Mouse (Mus musculus) liver, embryonic 14.5 days (tissue): ENCODE data around the gene Hoxc10. TPM values are rescaled to one million over a fixed set of nuclear protein-coding genes. Genes with fewer than 3 reads are reported as not detected.

Experiments used
- ATAC-seq: fragments of 200-750 bp; cut with Nextera tagmentation; 2 replicates; pipeline ENCODE4 v1.8.0; 2017; ENCODE audit warnings: moderate number of reproducible peaks, mild to moderate bottlenecking, moderate library complexity; ENCODE audit not compliant: insufficient read depth
- DNase-seq, 3 experiments: peaks; one replicate each; pipeline ENCODE4 v3.0.0-alpha.2; 2012 to 2013; ENCODE audit warnings: low read depth in 3 of 3, low spot score in 3 of 3
- H3K27ac ChIP-seq: fragments of 300-500 bp; sonication (generic); 2 replicates; pipeline ENCODE4 v1.5.1; 2014; ENCODE audit warnings: moderate library complexity, mild to moderate bottlenecking, control low read depth, inconsistent platforms
- H3K27me3 ChIP-seq: fragments of 300-500 bp; sonication (generic); 2 replicates; pipeline ENCODE4 v1.6.1; 2014; ENCODE audit warnings: mild to moderate bottlenecking, low read length, moderate library complexity; ENCODE audit not compliant: control insufficient read depth, insufficient read depth
- H3K36me3 ChIP-seq: fragments of 300-500 bp; sonication (generic); replicated peaks from 2 replicates; pipeline ENCODE4 v1.6.1; 2014; ENCODE audit warnings: low read depth; ENCODE audit not compliant: control insufficient read depth, insufficient read depth
- H3K4me1 ChIP-seq, 2 experiments: fragments of 200-500 bp in 1 of 2; fragments of 300-500 bp in 1 of 2; sonication (generic) in 1 of 2; replicated peaks; 2 replicates each; pipeline ENCODE4 v1.6.1; 2012 to 2014; ENCODE audit warnings: antibody characterized with exemption in 1 of 2, inconsistent platforms in 1 of 2, low read length in 1 of 2; ENCODE audit not compliant: control insufficient read depth in 2 of 2, insufficient read depth in 2 of 2
- H3K4me2 ChIP-seq: fragments of 300-500 bp; sonication (generic); 2 replicates; pipeline ENCODE4 v1.6.1; 2014; ENCODE audit warnings: low read depth, mild to moderate bottlenecking, control low read depth, moderate library complexity
- H3K4me3 ChIP-seq, 2 experiments: fragments of 200-500 bp in 1 of 2; fragments of 300-500 bp in 1 of 2; sonication (generic) in 1 of 2; 2 replicates each; pipeline ENCODE4 v1.5.1; 2012 to 2014; ENCODE audit warnings: low read depth in 2 of 2, low read length in 2 of 2, mild to moderate bottlenecking in 2 of 2, control low read depth in 1 of 2, inconsistent platforms in 1 of 2, moderate library complexity in 1 of 2; ENCODE audit not compliant: insufficient read depth in 1 of 2
- H3K9ac ChIP-seq: fragments of 300-500 bp; sonication (generic); replicated peaks from 2 replicates; pipeline ENCODE4 v1.6.1; 2014; ENCODE audit warnings: mild to moderate bottlenecking, control low read depth, moderate library complexity
- H3K9me3 ChIP-seq: fragments of 300-500 bp; sonication (generic); 2 replicates; pipeline ENCODE4 v1.6.1; 2016; ENCODE audit warnings: low read length, mixed read lengths; ENCODE audit not compliant: control insufficient read depth
- CTCF ChIP-seq: IDR thresholded peaks from 2 replicates; pipeline ENCODE4 v1.5.1; 2016; ENCODE audit warnings: antibody characterized with exemption, low read depth, control low read depth
- EP300 ChIP-seq: IDR thresholded peaks from 2 replicates; pipeline ENCODE4 v1.6.1; 2016; ENCODE audit warnings: antibody characterized with exemption, low read depth
- WGBS: fragments of 180-500 bp; shearing (Covaris S2); extraction: QIAGEN DNeasy Blood & Tissue Kit; methylation state at CpG from one replicate; pipeline ENCODE4 v1.1.7; 2014; ENCODE audit not compliant: insufficient replicate concordance; 5-methylcytosine and 5-hydroxymethylcytosine counted together
- polyA plus RNA-seq, 2 experiments: library from polyadenylated mRNA; depleted of rRNA in 1 of 2; stranded (reverse) in 1 of 2; unstranded in 1 of 2; fragments of >200 nt; fragmentation: Nextera tagmentation in 1 of 2; extraction: Ambion mirVana in 1 of 2; gene quantifications; 2 replicates each; pipeline versions ENCODE4 v1.2.1 to v1.2.3; 2012 to 2014

The Hoxc10 gene
- polyA plus RNA-seq, 2 experiments: not detected

GRCm38 (mm10) chr15:102990461-102991397, 24.1 kb downstream of the Hoxc10 start, which contains the start of gene Hoxc8:
Hoxc8 (plus strand) TSS chr15:102990607.
- H3K27ac ChIP-seq: no peak within 1 kb of the TSS
- no peak within 1 kb of the TSS for H3K9ac ChIP-seq
- WGBS: 2% methylated on average over 68 of the region's 69 CpGs
- DNase-seq (no peak), ATAC-seq (no peak)
- H3K27me3 ChIP-seq: peaks cover 95% of the 10 kb centered on the region
- no peak for TF ChIP-seq CTCF
- no peak for TF ChIP-seq EP300
- no peak within 1 kb of the TSS for H3K4me2 ChIP-seq
- H3K4me1 ChIP-seq: no peaks in the 10 kb centered on the region
- no peaks in the 10 kb centered on the region for H3K9me3 ChIP-seq
- no peaks in the 10 kb centered on the region for H3K36me3 ChIP-seq
- H3K4me3 ChIP-seq: no peak within 1 kb of the TSS

DNA sequence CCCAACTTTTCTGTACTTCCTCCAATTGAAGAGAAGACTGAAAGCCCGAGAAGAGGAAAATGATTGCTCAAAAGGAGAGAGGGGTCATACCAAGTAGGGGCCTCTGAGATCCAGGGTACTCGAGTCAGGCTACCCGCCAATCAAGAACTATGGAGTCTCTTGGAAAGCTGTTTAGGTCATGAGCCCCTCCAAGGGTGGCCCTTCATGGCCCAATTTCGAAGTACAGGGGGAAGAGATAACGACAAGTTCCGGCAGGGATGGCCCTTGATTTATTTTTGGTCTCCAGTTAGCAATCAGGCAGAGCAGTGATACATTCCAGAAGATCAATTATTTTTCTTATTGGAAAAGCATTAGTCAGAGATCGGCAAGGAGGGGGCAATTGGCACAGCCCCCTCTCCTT, 25.2 kb downstream of the Hoxc10 start:
- WGBS: 7% methylated on average over 7 of the region's 7 CpGs
- H3K4me2 ChIP-seq: no peak overlapping the region
- H3K4me1 ChIP-seq: no peaks in the 10 kb centered on the region
- no peak overlapping the region for H3K4me3 ChIP-seq
- H3K9me3 ChIP-seq: no peaks in the 10 kb centered on the region
- no peaks in the 10 kb centered on the region for H3K36me3 ChIP-seq
- no peak overlapping the region for H3K27ac ChIP-seq
- H3K27me3 ChIP-seq: peaks cover 95% of the 10 kb centered on the region
- ATAC-seq (no peak), DNase-seq (no peak)
- no peak overlapping the region for H3K9ac ChIP-seq
- TF ChIP-seq EP300: no peak
- TF ChIP-seq CTCF: no peak

DNA sequence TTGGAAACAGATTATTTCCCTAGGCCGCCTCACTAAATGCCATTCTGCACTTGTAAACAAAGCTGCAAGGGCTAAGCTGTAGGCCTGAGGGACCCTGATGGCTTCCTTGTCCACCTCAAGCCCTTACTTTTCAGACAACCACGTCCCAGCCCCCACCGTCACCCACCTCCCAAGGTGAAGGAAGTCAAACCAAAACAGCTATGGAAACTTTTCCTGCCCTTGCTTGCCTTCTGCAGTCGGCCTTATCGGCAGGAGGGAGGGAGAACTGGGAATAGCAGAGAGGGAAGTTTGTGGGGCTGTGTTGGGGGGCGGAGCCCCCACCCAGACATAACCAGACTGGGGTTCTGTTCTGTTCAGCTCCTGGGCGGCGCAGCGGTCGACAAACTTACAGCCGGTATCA, 25.6 kb downstream of the Hoxc10 start:
- Histone ChIP-seq H3K27ac (no peak overlapping the region), H3K9ac (no peak overlapping the region), H3K4me3 (no peak overlapping the region), H3K4me2 (no peak overlapping the region), H3K9me3 (no peaks in the 10 kb centered on the region), H3K27me3 (peaks cover 95% of the 10 kb centered on the region), H3K4me1 (no peaks in the 10 kb centered on the region), H3K36me3 (no peaks in the 10 kb centered on the region)
- no peak for ATAC-seq
- WGBS: 1% methylated on average over 11 of the region's 11 CpGs
- TF ChIP-seq EP300 (no peak), CTCF (no peak)
- no peak for DNase-seq

- Histone ChIP-seq H3K4me3 (no peak overlapping the region), H3K36me3 (no peaks in the 10 kb centered on the region), H3K4me1 (no peaks in the 10 kb centered on the region), H3K9me3 (no peaks in the 10 kb centered on the region), H3K9ac (no peak overlapping the region), H3K27me3 (peaks cover 95% of the 10 kb centered on the region), H3K4me2 (no peak overlapping the region), H3K27ac (no peak overlapping the region)
- DNase-seq (no peak), ATAC-seq (no peak)
- WGBS: 5% methylated on average over 3 of the region's 3 CpGs
- TF ChIP-seq EP300 (no peak), CTCF (no peak)
These were observed 26.3 kb downstream of the Hoxc10 start for GRCm38 (mm10) chr15:102992863-102993262.

GRCm38 (mm10) chr15:102996548-102996947, 30.0 kb downstream of the Hoxc10 start:
- ATAC-seq (no peak), DNase-seq (no peak)
- Histone ChIP-seq H3K36me3 (no peaks in the 10 kb centered on the region), H3K4me3 (no peak overlapping the region), H3K4me2 (no peak overlapping the region), H3K4me1 (no peaks in the 10 kb centered on the region), H3K9ac (no peak overlapping the region), H3K27me3 (peaks cover 96% of the 10 kb centered on the region), H3K9me3 (no peaks in the 10 kb centered on the region), H3K27ac (no peak overlapping the region)
- TF ChIP-seq CTCF (no peak), EP300 (no peak)
- WGBS: 4% methylated on average over 9 of the region's 9 CpGs
